8 mouse cellular contexts compared by ENCODE assay signal in genomic region chr3:88716399-88717197, GRCm38 (mm10). TPM values are rescaled to one million over a fixed set of nuclear protein-coding genes. Genes with fewer than 3 reads are reported as not detected.
DNase-seq lines count a peak whose midpoint lies in the region; ATAC-seq and TF ChIP-seq lines count a peak whose summit lies in the region.

TSS of gene Rit1 (plus strand) at chr3:88716838.

- no peaks in the 10 kb centered on the region for H3K9me3 ChIP-seq in hindbrain, postnatal 0 days (ENCODE audit: low read length)

- H3K4me2 ChIP-seq in hindbrain, postnatal 0 days (ENCODE audit: low read depth, low read length) = peak within 1 kb of the TSS; percentile 81

- ATAC-seq in hindbrain, postnatal 0 days = peak; percentile 95
- peak; percentile 96 for ATAC-seq in megakaryocyte, adult 5-6 weeks (ENCODE audit: poor library complexity, severe bottlenecking)

- peak; percentile 56 for DNase-seq in WW6 (ENCODE audit: low read depth, low spot score)
- DNase-seq in cerebellum, postnatal 4 days (ENCODE audit: low spot score in 2 of 2) = peak; percentile 62 to 84
- DNase-seq in gastrocnemius, adult 2 months = peak; percentile 91
- peak; percentile 92 for DNase-seq in hindbrain, postnatal 0 days (ENCODE audit: low spot score)
- DNase-seq in left cerebral cortex, adult 2 months (ENCODE audit: extremely low spot score in 1 of 2, low spot score in 2 of 2) = peak; percentile 76 to 81
- DNase-seq in right cerebral cortex, adult 2 months (ENCODE audit: low spot score in 2 of 2) = peak; percentile 71 to 81
- peak; percentile 87 for DNase-seq in urinary bladder, postnatal 14 days (ENCODE audit: low spot score)

- intact Hi-C loops in gastrocnemius, adult 2 months (cut with DNase I) = loop anchor here (5.0 kb wide), 1 partner anchor 34 kb away; no protein-coding TSS in a partner anchor
- intact Hi-C loops in left cerebral cortex, adult 2 months (cut with DNase I) = no loop called here

- H3K4me1 ChIP-seq in hindbrain, postnatal 0 days (ENCODE audit: insufficient read depth, low read length) = peaks cover 10% of the 10 kb centered on the region

- peaks cover 16% of the 10 kb centered on the region for H3K36me3 ChIP-seq in hindbrain, postnatal 0 days (ENCODE audit: insufficient read depth, low read length)

- H3K27me3 ChIP-seq in hindbrain, postnatal 0 days (ENCODE audit: insufficient read depth, low read length) = no peaks in the 10 kb centered on the region

- peak within 1 kb of the TSS; percentile 53 for H3K9ac ChIP-seq in hindbrain, postnatal 0 days (replicated peaks; ENCODE audit: low read length)

- no peak for TF ChIP-seq CTCF in gastrocnemius, adult 2 months (IDR thresholded peaks at IDR 0.05)
- no peak for TF ChIP-seq CTCF in hindbrain, postnatal 0 days (IDR thresholded peaks at IDR 0.05; ENCODE audit: low read depth)
- no peak for TF ChIP-seq CTCF in left cerebral cortex, adult 2 months (IDR thresholded peaks at IDR 0.05)

- peak within 1 kb of the TSS; percentile 91 for H3K27ac ChIP-seq in gastrocnemius, adult 2 months
- peak within 1 kb of the TSS; percentile 71 for H3K27ac ChIP-seq in hindbrain, postnatal 0 days
- peak within 1 kb of the TSS; percentile 82 for H3K27ac ChIP-seq in left cerebral cortex, adult 2 months

- peak within 1 kb of the TSS; percentile 91 for H3K4me3 ChIP-seq in gastrocnemius, adult 2 months
- H3K4me3 ChIP-seq in hindbrain, postnatal 0 days (ENCODE audit: low read length) = peak within 1 kb of the TSS; percentile 64
- H3K4me3 ChIP-seq in left cerebral cortex, adult 2 months = peak within 1 kb of the TSS; percentile 89

- WGBS in hindbrain, postnatal 0 days = 2% methylated on average over 27 of the region's 27 CpGs

RNA-seq across cellular contexts. Expression of gene Rit1, which starts in this region (rescaled TPM):
- total RNA-seq in gastrocnemius, adult 2 months (2021) = 10 to 100 TPM; 20.8 to 20.9 TPM
- total RNA-seq in hindbrain, postnatal 0 days (2014; rRNA removed) = 55.6 and 76.7 TPM in 2 replicates
- polyA plus RNA-seq in hindbrain, postnatal 0 days (2015; fragmentation: Nextera tagmentation; extraction: Ambion mirVana) = 68.7 and 69.3 TPM in 2 replicates
- total RNA-seq in left cerebral cortex, adult 2 months (2021) = 10 to 100 TPM; 41.1 to 45.8 TPM
- 66.1 and 68.1 TPM in 2 replicates for total RNA-seq in megakaryocyte, adult 5-6 weeks (2015)
- total RNA-seq in megakaryocyte, adult 5-6 weeks (2017) = 53.4 and 68.6 TPM in 2 replicates

Comparison
In these comparisons a context has a peak if more than half of its experiments do, and no peak if none do; other contexts are left out.
1. Peak in every context shown above with its lines: DNase-seq, ATAC-seq, H3K4me3 ChIP-seq and H3K27ac ChIP-seq.